Mouse (Mus musculus): ENCODE data around the gene Slc25a51. TPM values are rescaled to one million over a fixed set of nuclear protein-coding genes. Genes with fewer than 3 reads are reported as not detected.

Gene Slc25a51
- total and polyA plus RNA-seq, 3 experiments = 43.8 to 395 (median 47.5) TPM

GRCm38 (mm10) chr4:45447196-45447595 is 38.6 kb upstream of the Slc25a51 start:
- H3K4me3 ChIP-seq (ENCODE audit: control insufficient read depth in 1 of 2, insufficient read depth in 1 of 2, low read depth in 2 of 2, low read length in 2 of 2) = no peak overlapping the region
- no peaks in the 10 kb centered on the region for H3K4me1 ChIP-seq (ENCODE audit: control insufficient read depth in 1 of 2, insufficient read depth in 2 of 2, low read length in 2 of 2)
- H3K27ac ChIP-seq (ENCODE audit: control insufficient read depth, low read depth, low read length) = no peak overlapping the region
- TF ChIP-seq ZNF384 (IDR thresholded peaks at IDR 0.05; ENCODE audit: low read depth, low read length) = no peak
- TF ChIP-seq EP300 (IDR thresholded peaks at IDR 0.05; ENCODE audit: low read depth in 1 of 2, low read length in 2 of 2) = no peak
- TF ChIP-seq SMC3 (IDR thresholded peaks at IDR 0.05; ENCODE audit: low read depth, low read length) = no peak
- TF ChIP-seq KAT2A (conservative IDR thresholded peaks at IDR 0.05; ENCODE audit: low read depth, low read length) = no peak
- TF ChIP-seq POLR2AphosphoS2 (IDR thresholded peaks at IDR 0.05; ENCODE audit: low read length) = no peak
- no peak for TF ChIP-seq ZKSCAN1 (IDR thresholded peaks at IDR 0.05; ENCODE audit: low read depth, low read length)
- no peak for TF ChIP-seq MAZ (IDR thresholded peaks at IDR 0.05; ENCODE audit: low read depth, low read length)
- no peak for TF ChIP-seq GATA1 (IDR thresholded peaks at IDR 0.05; ENCODE audit: low read depth, low read length)
- TF ChIP-seq ZMIZ1 (IDR thresholded peaks at IDR 0.05; ENCODE audit: low read depth, low read length) = no peak
- no peaks in the 10 kb centered on the region; a peak in 2 of 4 replicates for H3K36me3 ChIP-seq (ENCODE audit: control insufficient read depth in 1 of 2, insufficient read depth in 2 of 2, low read length in 2 of 2)
- H3K27me3 ChIP-seq (ENCODE audit: control insufficient read depth in 1 of 2, insufficient read depth in 2 of 2, low read length in 2 of 2) = no peaks in the 10 kb centered on the region
- no peaks in the 10 kb centered on the region for H3K9me3 ChIP-seq (replicated peaks; ENCODE audit: insufficient read depth, low read length)
- no peak for DNase-seq (ENCODE audit: low read depth, low spot score)
- H3K9ac ChIP-seq (ENCODE audit: control insufficient read depth, low read depth, low read length, poor library complexity, severe bottlenecking) = no peak overlapping the region
- no peaks in the 10 kb centered on the region for H3K79me2 ChIP-seq (ENCODE audit: control insufficient read depth, insufficient read depth, low read length, poor library complexity)

- Histone ChIP-seq H3K79me2 (ENCODE audit: control insufficient read depth, insufficient read depth, low read length, poor library complexity) (no peaks in the 10 kb centered on the region), H3K9me3 (replicated peaks; ENCODE audit: insufficient read depth, low read length) (no peaks in the 10 kb centered on the region), H3K4me3 (ENCODE audit: control insufficient read depth in 1 of 2, insufficient read depth in 1 of 2, low read depth in 2 of 2, low read length in 2 of 2) (no peak overlapping the region), H3K27ac (ENCODE audit: control insufficient read depth, low read depth, low read length) (no peak overlapping the region), H3K36me3 (ENCODE audit: control insufficient read depth in 1 of 2, insufficient read depth in 2 of 2, low read length in 2 of 2) (no peaks in the 10 kb centered on the region; a peak in 2 of 4 replicates), H3K4me1 (ENCODE audit: control insufficient read depth in 1 of 2, insufficient read depth in 2 of 2, low read length in 2 of 2) (no peaks in the 10 kb centered on the region), H3K27me3 (ENCODE audit: control insufficient read depth in 1 of 2, insufficient read depth in 2 of 2, low read length in 2 of 2) (no peaks in the 10 kb centered on the region), H3K9ac (ENCODE audit: control insufficient read depth, low read depth, low read length, poor library complexity, severe bottlenecking) (no peak overlapping the region)
- DNase-seq (ENCODE audit: low read depth, low spot score) = no peak
- TF ChIP-seq ZNF384 (IDR thresholded peaks at IDR 0.05; ENCODE audit: low read depth, low read length) (no peak), CTCF (IDR thresholded peaks at IDR 0.05 in 2 of 3, conservative IDR thresholded peaks at IDR 0.05 in 1 of 3; ENCODE audit: control insufficient read depth in 1 of 3, insufficient read depth in 1 of 3, low read depth in 2 of 3, low read length in 3 of 3, poor library complexity in 1 of 3, severe bottlenecking in 1 of 3) (no peak), ZC3H11A (IDR thresholded peaks at IDR 0.05; ENCODE audit: low read depth, low read length) (no peak), TAL1 (IDR thresholded peaks at IDR 0.05; ENCODE audit: low read length) (no peak), EP300 (IDR thresholded peaks at IDR 0.05; ENCODE audit: low read depth in 1 of 2, low read length in 2 of 2) (no peak), MXI1 (IDR thresholded peaks at IDR 0.05; ENCODE audit: low read depth, low read length) (no peak), SMC3 (IDR thresholded peaks at IDR 0.05; ENCODE audit: low read depth, low read length) (no peak), GATA1 (IDR thresholded peaks at IDR 0.05; ENCODE audit: low read depth, low read length) (no peak), NELFE (IDR thresholded peaks at IDR 0.05; ENCODE audit: low read depth, low read length) (no peak), MAZ (IDR thresholded peaks at IDR 0.05; ENCODE audit: low read depth, low read length) (no peak), UBTF (IDR thresholded peaks at IDR 0.05; ENCODE audit: borderline replicate concordance, insufficient read depth, low read depth, low read length) (no peak), USF2 (IDR thresholded peaks at IDR 0.05; ENCODE audit: borderline replicate concordance in 1 of 2, insufficient read depth in 1 of 2, low read depth in 1 of 2, low read length in 2 of 2) (no peak), MEF2A (IDR thresholded peaks at IDR 0.05; ENCODE audit: extremely low read depth, insufficient replicate concordance, low read depth, low read length, poor library complexity, severe bottlenecking) (no peak), HCFC1 (IDR thresholded peaks at IDR 0.05; ENCODE audit: low read depth, low read length) (no peak), MYB (IDR thresholded peaks at IDR 0.05; ENCODE audit: low read depth, low read length) (no peak), ELF1 (IDR thresholded peaks at IDR 0.05; ENCODE audit: low read depth, low read length) (no peak), KAT2A (conservative IDR thresholded peaks at IDR 0.05; ENCODE audit: low read depth, low read length) (no peak)
Observed at GRCm38 (mm10) chr4:45445235-45445634, 36.7 kb upstream of the Slc25a51 start.

All from MEL (cell line).